Mouse (Mus musculus): ENCODE measurements around the gene Tpmt. TPM values are rescaled to one million over a fixed set of nuclear protein-coding genes. Genes with fewer than 3 reads are reported as not detected.

Gene Tpmt
- total RNA-seq (2021): 1 to 10 TPM; 4.6 to 6.5 TPM
- long read RNA-seq, experiment 1, partial matches to known transcripts: 1 of 5 reads
- long read RNA-seq, experiment 1, other reads (novel, unspliced or antisense): 3 of 5 reads
- long read RNA-seq, experiment 2, partial matches to known transcripts: 0 of 4 reads
- long read RNA-seq, experiment 2, other reads (novel, unspliced or antisense): 3 of 4 reads

DNA sequence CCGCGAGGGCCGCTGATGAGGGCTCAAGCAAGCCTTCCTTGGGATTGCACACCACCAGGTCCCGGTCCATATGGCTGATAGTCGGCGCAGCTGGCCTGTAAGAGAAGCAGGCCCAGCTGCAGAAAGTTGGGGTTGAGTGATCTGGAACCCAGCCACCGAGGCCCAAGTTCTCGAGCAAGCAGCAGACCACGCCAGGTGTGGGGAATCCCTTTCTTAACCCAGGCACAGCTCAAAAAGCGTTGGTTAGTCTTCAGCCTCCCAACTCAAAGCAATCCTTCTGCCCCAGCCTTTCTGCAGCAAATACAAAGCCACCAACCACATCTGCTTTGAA, at the start of gene Tpmt:
Gene Tpmt (minus strand): TSS at position 121 of the 331 bp plus-strand sequence.
- DNase-seq: peak; percentile 24
- intact Hi-C loops (cut with DNase I; ENCODE audit: low total_unique reads): no loop called here

DNA sequence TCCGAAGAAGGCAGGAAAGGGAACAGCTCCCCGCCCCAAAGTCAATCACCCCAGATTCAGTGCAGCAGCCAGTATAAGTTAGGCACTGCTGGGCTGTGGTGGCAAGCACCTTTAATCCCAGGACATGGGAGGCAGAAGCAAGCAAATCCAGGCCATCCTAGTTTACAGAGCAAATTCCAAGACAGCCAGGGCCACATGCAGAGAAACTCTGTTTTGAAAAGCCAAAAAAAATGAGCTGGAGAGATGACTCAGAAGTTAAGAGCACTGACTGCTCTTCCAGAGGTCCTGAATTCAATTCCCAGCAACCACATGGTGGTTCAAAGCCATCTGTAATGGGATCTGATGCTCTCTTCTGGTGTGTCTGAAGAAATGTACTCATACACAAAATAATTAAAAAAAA, 49.3 kb upstream of the Tpmt start:
- no peak for DNase-seq
- intact Hi-C loops (cut with DNase I; ENCODE audit: low total_unique reads): no loop called here

DNA sequence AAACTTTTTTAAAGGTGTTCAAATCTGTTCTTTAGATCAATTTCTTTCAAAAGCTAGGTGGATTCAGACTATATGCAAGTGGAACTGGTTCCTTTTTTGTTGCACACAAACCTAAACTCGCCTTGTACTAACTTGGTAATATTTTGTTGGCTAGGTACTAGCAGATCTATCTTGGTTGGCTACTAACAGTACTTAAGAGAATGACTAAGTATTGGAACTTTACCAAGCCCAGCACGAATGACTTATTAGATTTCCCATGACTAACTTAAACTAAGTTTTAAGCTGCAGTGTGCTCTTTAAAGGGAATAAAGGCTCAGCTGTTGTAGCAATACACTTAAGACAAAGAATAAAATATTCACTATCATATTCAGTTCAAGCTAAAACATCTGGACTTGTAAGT, 44.7 kb upstream of the Tpmt start:
- DNase-seq: no peak
- intact Hi-C loops (cut with DNase I; ENCODE audit: low total_unique reads): no loop called here

DNA sequence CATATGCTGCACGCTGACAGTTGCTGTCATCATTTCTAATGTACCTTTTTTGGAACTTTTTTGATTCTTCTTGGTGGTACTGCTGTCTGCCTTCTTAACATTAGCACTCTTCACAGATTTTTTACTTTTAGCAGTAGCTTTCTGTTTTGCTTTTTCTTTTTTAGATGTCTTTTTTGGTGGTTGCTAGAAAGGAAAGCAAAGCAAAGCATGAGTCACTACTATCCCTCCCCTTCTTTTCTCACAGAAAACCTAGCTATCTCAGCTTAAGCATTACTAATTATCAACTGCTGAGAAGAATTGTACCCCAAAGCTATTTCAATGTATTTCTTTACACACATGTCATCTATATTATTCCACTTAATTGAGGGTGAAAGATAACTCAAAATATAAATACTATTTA, 43.9 kb upstream of the Tpmt start:
- intact Hi-C loops (cut with DNase I; ENCODE audit: low total_unique reads): no loop called here
- DNase-seq: no peak

DNA sequence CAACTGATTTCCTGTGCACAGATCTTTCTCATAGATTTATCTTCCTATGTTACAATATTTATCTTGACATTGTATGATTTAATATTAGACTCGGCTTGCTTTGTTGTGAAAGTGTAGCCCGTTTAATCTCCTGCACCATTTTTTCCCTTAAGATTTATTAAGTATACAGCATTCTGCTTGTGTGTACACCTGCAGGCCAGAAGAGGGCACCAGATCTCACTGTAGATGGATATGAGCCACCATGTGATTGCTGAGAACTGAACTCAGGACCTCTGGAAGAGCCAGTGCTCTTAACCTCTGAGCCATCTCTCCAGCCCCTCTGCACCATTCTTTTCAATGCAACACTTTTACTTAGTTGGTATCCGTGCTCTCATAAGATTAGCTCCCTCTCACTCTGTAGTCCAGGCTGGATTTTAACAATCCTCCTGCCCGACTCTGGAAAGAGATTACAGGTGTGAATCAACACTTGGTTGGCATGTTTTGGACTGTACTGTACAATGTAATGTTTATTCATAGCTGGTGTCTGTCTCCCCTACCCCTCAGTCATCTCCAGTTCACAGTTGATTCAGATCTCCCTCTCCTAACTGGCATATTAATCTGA, 36.5 kb upstream of the Tpmt start:
- no peak for DNase-seq
- intact Hi-C loops (cut with DNase I; ENCODE audit: low total_unique reads): no loop called here

DNA sequence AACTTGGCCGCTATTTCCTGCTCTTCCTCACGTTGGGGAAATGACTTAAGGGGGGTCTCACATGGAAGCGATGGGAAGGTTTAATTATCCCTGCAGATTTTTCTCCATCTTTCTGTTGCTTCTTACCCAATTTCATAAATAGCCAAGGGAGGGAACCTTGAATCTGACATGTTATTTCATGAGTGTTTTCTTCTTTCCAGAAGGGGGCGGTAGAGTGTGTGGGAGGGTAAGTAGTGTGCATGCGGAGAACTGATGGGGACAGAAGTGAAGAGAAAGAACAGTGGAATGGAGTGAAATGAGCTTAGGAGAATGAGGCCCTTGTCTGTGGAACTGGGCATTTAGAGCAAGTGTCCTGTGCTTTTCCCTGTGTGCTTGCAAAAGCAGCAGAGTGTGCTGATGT, 34.3 kb upstream of the Tpmt start:
- no peak for DNase-seq
- intact Hi-C loops (cut with DNase I; ENCODE audit: low total_unique reads): no loop called here

DNA sequence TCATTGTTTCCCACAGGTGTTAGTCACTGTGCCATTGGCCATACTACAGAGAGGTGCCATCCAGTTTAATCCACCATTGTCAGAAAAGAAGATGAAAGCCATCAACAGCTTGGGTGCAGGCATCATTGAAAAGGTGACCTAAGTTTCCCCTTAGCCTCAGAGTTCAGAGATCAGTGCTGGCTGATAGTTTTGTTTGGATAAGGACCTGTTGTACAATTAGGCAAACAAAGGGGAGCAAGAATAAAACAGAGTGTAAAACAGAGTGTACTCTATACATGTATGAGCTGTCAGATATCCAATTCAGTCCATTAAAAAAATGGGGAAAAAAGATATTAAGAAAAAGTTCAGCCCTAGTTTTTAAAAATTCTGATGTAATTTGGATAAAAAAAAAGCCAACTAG, 32.8 kb upstream of the Tpmt start:
- no peak for DNase-seq
- intact Hi-C loops (cut with DNase I; ENCODE audit: low total_unique reads): no loop called here

DNA sequence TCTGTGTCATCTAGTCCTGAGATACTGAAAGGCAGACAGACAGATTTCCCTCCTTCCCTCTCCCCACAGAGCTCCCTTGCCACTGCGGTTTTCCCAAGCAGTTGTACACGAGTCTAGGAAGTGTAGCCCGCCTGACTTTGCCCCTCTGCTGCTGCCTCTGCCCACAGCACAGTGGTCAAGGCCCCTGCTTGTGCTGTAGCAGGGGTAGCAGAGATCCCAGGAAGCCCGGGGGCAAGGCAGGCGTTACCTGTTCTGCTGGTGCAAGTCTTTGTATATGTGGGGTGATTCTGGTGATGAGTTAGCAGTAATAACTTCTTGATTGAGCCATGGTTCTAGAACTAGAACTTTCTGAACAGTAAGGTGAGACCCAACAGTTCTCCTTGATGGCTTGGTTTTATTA, 31.6 kb upstream of the Tpmt start:
- intact Hi-C loops (cut with DNase I; ENCODE audit: low total_unique reads): no loop called here
- no peak for DNase-seq

DNA sequence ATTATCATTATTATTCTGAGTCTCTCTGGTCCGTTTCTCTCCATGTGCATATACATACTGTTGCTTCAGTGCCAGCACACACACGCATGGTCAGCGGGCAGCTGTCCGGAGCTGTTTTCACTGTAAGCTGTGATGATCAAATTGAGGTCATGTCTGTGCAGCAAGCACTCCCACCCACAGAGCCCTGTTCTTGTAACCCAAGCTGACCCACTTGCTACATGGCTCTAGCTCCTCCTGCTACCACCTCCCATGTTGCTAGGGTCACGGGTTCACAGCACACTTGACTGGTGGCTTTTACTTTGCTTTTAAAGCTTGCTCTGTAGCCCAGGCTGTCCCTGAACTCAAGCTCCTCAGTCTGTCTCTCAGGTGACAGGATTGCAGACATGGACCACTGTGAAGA, 27.9 kb upstream of the Tpmt start:
- intact Hi-C loops (cut with DNase I; ENCODE audit: low total_unique reads): no loop called here
- DNase-seq: no peak

DNA sequence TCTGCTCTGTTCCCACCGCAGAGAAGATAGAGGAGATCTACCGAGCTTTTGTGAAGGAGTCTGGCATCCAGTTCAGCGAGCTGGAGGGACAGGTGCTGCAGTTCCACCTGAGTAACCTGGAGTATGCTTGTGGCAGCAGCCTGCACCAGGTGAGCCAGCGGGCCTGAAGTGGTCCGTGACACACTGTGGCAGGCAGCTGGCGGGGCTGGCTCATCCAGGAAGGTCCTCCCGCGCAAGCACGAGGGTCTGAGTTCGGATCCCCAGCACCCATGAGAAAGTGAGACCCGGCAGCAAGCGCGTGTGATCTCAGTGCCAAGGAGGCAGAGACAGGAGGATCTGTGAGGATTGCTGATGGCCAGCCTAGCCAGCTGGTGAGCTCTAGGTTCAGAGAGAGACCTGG, 27.3 kb upstream of the Tpmt start:
- intact Hi-C loops (cut with DNase I; ENCODE audit: low total_unique reads): no loop called here
- DNase-seq: no peak

DNA sequence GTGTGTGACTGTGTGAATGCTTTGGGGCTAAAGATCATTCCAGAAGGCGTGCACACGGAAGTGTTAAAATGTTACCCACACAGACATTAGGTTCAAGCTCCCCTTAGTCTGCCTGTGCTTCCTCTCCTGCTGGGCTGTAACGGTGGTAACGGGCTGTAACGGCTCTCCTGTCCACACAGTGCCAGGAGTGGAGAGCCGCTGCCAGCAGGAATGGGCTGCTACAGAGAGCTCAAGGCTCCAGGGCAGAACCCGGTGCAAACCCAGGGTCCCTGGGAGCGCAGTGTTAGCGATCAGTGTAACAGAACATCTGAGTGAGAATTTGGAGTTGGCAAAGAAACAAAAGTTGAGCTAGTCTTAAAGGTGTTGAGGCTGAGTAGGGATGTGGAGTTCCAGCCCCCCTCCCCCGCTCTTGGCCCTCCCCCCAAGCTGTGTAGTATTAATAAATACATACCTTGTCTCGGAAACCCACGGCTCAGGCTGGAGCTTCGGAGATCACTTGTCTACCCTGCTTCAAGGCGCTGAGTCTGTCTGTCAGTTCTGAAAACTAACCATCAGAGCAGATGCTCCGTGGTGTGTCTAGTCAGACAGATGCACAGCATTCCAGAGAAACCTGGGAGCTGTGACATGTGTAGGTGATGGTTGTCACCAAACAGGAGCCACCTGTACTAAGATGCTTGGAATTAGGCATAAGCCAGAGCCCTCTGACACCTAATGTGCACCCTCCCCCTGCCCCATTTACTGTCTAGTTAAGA, 26.0 kb upstream of the Tpmt start:
- intact Hi-C loops (cut with DNase I; ENCODE audit: low total_unique reads): no loop called here

DNA sequence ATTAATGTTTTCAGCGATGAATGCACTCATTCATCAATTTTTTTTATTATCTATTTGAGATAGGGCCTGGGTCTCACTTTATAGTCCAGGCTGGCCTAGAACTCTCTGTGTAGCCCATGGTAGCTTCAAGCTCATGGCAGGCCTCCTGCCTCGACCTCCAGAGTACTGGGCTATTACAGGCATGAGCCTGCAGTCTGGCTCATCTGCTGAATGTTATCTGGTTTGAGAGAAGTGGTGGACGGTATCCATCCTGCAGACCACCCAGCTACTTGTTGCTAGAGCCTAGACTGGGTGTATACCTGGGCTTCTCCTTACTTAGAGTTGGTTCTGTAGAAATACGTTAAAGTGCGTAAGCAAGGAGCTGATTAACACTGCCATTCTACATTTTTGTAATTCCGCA, 22.5 kb upstream of the Tpmt start:
- no peak for DNase-seq

More for the DNA sequence above, 26.0 kb upstream of the Tpmt start:
- DNase-seq: no peak

DNA sequence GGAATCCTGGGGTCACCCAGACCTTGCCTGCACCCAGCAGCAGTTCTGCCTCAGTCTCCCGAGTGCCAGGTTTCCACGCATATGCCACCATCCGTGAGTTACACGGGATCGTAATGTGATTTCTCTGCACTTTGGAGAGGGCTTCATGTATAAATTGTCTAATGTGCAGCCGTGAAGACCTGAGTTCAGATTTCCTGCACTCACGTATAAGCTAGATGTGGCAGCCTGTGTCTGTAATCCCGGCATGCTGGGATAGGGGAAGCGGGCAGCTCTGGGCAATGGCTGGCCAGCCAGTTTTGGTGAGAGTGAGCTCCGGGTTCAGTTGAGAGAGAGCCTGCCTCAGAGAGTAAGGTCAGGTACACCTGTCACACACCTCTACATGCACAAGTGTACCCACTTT, 22.0 kb upstream of the Tpmt start:
- intact Hi-C loops (cut with DNase I; ENCODE audit: low total_unique reads): no loop called here
- DNase-seq: no peak

More for the DNA sequence above, 22.5 kb upstream of the Tpmt start:
- intact Hi-C loops (cut with DNase I; ENCODE audit: low total_unique reads): no loop called here

DNA sequence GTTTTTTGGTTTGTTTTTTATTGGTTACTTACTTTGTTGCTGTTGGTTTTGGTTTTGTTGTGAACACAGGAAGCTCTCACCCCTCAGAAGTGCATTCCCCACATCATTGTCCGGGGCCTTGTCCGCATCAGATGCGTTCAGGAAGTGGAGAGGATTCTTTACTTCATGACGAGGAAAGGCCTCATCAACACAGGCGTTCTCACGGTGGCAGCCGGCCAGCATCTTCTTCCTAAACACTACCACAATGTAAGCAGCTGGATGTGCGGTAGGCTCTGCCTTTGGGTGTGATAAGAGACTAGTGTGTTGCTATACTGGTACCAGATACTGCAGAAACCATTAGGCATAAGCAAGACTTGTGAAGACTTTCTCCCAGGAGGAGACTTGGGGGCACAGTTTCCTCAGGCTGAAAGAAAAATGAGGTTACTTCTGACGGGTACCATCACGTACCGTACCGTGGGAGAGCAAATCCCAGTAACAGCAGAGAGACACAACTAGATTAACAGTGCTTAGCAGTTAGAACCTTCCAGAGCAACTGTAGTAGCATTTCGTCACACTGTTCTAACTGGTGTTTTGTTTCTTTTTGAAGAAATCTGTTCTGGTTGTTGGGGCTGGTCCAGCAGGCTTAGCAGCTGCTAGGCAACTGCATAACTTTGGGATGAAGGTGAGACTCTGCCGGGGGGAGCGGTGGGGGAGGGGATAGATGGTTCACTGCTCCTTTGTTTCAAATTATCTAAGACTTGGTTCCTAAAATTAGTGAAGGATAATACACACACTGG, 19.6 kb upstream of the Tpmt start:
- DNase-seq: no peak
- intact Hi-C loops (cut with DNase I; ENCODE audit: low total_unique reads): no loop called here

DNA sequence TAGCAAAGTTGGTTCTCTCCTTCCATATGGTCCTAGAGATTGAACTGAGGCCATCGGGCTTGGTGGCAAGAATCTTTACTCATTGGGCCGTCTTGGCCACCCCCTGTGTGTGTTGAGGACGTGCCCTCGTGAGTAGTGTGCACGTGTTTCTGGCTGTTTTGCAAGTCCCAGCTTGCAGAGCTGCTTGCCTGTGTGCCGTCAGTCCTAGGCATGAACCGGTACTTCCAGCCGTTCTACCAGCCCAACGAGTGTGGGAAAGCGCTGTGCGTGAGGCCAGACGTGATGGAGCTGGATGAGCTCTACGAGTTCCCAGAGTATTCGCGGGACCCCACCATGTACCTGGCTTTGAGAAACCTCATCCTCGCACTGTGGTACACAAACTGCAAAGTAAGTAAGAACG, 18.2 kb upstream of the Tpmt start:
- intact Hi-C loops (cut with DNase I; ENCODE audit: low total_unique reads): no loop called here
- no peak for DNase-seq

DNA sequence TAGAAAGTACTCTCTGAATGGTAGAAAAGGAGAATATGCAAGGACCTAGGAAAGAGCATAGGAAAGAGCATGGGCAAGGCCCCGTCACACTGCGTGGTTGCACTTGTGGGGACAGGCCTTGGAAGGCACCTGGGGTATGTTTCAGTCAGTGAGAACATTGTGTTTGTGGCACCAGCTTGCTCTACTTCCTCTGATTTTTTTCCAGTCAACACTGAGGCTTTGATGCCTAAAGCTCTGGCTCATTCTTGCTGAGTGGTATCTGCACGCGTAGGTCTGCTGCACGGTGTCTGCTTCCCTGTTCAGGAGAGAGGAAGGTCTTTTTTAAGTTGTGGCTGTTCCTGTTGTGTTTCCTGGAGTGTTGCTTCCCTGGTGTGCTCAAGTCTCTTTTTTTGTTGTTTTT, 12.2 kb upstream of the Tpmt start:
- intact Hi-C loops (cut with DNase I; ENCODE audit: low total_unique reads): no loop called here

DNA sequence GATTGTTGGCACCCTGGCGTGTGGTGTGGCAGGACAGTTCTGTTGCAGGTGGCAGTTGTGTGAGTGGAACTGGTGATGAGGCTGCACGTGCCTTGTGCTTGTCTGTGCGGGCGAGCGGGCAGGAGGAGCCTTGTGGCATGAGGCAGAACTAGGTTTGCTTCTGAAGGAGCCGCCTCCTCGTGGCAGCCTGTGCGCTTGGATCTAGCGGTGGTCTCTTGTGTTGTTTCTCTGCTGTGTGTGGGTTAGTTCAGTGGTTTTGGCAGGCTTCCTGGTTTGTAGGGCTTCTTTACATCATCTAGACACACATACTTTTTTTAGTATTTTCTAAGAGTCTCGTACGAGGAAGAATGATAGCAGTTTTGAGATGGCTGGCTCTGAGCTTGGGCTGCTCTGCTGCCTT, 11.6 kb upstream of the Tpmt start:
- DNase-seq: no peak
- intact Hi-C loops (cut with DNase I; ENCODE audit: low total_unique reads): no loop called here

More for the DNA sequence above, 12.2 kb upstream of the Tpmt start:
- DNase-seq: no peak

DNA sequence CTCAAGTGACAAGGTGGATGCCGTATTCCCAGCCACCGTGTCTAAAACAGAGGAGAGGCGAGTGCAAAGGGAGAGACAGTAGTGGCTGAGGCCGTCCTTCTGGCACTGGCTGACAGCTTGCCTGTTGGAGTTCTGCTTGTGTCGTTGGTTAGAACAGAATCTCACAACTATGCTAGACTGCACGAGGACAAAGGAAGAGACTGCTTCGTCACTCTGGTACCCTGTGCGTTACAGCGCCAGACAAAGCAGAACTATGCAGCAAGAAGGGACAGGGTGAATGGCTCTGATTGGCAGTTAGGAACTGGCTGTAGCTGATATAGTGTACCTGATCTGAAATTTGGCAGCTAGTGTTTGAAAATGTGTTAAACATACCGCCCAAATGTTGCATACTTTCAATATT, 9.4 kb upstream of the Tpmt start:
- intact Hi-C loops (cut with DNase I; ENCODE audit: low total_unique reads): no loop called here
- DNase-seq: no peak

DNA sequence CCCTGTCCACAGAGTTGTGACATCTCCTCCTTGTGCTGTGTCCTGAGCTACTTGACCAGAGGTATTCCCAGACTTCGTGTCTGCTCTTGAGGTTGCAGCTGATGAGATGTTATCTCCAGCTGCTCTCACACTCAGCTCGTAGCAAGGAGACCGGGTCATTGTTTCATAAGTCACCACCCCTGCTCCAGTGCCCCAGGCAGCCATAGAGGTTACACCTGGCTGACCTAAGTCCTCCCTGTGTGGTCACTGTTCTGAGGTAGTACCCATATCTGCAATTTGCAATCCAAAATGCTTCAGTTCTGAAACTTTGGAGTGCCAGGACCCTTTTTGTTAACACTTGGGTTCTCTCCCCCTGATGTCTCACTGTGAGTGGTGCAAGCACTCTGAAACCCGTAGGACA, 5.5 kb upstream of the Tpmt start:
- intact Hi-C loops (cut with DNase I; ENCODE audit: low total_unique reads): no loop called here
- DNase-seq: no peak

DNA sequence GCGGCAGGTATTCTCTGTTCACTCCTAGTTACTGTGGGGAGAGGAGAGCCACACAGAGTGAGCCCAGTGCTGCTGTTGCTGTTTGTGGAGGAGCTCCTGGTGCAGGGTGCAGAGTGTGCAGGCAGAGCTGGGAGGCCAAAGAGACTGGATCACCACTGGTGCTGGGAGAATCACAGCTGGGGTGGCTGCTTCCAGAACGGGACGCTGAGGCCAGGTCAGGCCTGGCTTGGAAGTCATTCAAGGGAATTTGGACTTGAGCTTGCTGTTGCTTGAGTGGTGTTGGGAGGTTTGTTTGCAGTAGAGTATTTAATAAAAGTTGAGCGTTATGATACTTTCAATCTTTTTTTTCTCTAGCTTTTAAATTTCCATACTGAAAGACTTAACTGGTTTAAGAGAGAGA, 3.5 kb upstream of the Tpmt start:
- intact Hi-C loops (cut with DNase I; ENCODE audit: low total_unique reads): no loop called here
- peak; percentile 43 for DNase-seq
